In genomic region chr7:50485304-50485703, GRCm38 (mm10) we compare ENCODE assay signal across 8 mouse cellular contexts.
DNase-seq lines count a peak whose midpoint lies in the region; ATAC-seq and TF ChIP-seq lines count a peak whose summit lies in the region.

No protein-coding gene starts in this region.

- no peak for ATAC-seq in stomach, postnatal 0 days (ENCODE audit: low FRiP score, low TSS enrichment)

- TF ChIP-seq CTCF in stomach, postnatal 0 days (IDR thresholded peaks at IDR 0.05; ENCODE audit: low read depth), result peak; percentile 74

- no peaks in the 10 kb centered on the region for H3K9me3 ChIP-seq in stomach, postnatal 0 days (ENCODE audit: control insufficient read depth, low read length)

- H3K27me3 ChIP-seq in stomach, postnatal 0 days (ENCODE audit: control insufficient read depth, insufficient read depth, low read length), result no peaks in the 10 kb centered on the region

- no peak overlapping the region for H3K27ac ChIP-seq in stomach, postnatal 0 days (replicated peaks)

- H3K4me3 ChIP-seq in stomach, postnatal 0 days (ENCODE audit: low read depth, low read length), result no peak overlapping the region

- peak; percentile 16 for DNase-seq in gastrocnemius, postnatal 10 days
- DNase-seq in gastrocnemius, postnatal 36 days, result no peak
- DNase-seq in ovary, postnatal 14 days (ENCODE audit: low spot score), result peak; percentile 7
- no peak for DNase-seq in ovary, postnatal 10 days (ENCODE audit: low spot score)
- peak; percentile 37 for DNase-seq in embryo, embryonic 9.5 days (ENCODE audit: extremely low spot score)
- peak; percentile 28 to 65 for DNase-seq in layer of hippocampus, postnatal 25 days (ENCODE audit: extremely low spot score in 1 of 2, low spot score in 1 of 2)
- DNase-seq in stomach, postnatal 0 days (ENCODE audit: low spot score), result peak; percentile 35
- no peak for DNase-seq in spleen, postnatal 14 days (ENCODE audit: low spot score in 2 of 2)

- intact Hi-C loops in gastrocnemius, postnatal 36 days (cut with DNase I), result no loop called here

- no peaks in the 10 kb centered on the region for H3K36me3 ChIP-seq in stomach, postnatal 0 days (ENCODE audit: control insufficient read depth, insufficient read depth, low read length)

- 24% methylated on average over 1 of the region's 1 CpGs for WGBS in stomach, postnatal 0 days

- no peak for TF ChIP-seq EP300 in stomach, postnatal 0 days (optimal IDR thresholded peaks at IDR 0.05)

- no peaks in the 10 kb centered on the region for H3K4me1 ChIP-seq in stomach, postnatal 0 days (replicated peaks; ENCODE audit: control insufficient read depth, insufficient read depth)

- no peak overlapping the region for H3K9ac ChIP-seq in stomach, postnatal 0 days (ENCODE audit: low read length)

- H3K4me2 ChIP-seq in stomach, postnatal 0 days (replicated peaks; ENCODE audit: low read depth), result no peak overlapping the region

Comparison
In these comparisons a context has a peak if more than half of its experiments do, and no peak if none do; other contexts are left out.
1. DNase-seq: peak in gastrocnemius, postnatal 10 days (single experiment), ovary, postnatal 14 days (single experiment), embryo, embryonic 9.5 days (single experiment), layer of hippocampus, postnatal 25 days (2 of 2) and stomach, postnatal 0 days (single experiment); none in gastrocnemius, postnatal 36 days (0 of 2), ovary, postnatal 10 days (single experiment) and spleen, postnatal 14 days (0 of 2).